Mouse (Mus musculus): Measurements from ENCODE around the gene Tmem125. TPM values are rescaled to one million over a fixed set of nuclear protein-coding genes. Genes with fewer than 3 reads are reported as not detected.

The Tmem125 gene
- polyA plus RNA-seq, 1 experiment from 2014 or later: 8.9 TPM

Other genes with a start within 250 kb of the Tmem125 start
- 7.7 and 8.1 TPM in 2 replicates for gene Szt2, start 134.8 kb downstream of the Tmem125 start, polyA plus RNA-seq (2015; fragmentation: Nextera tagmentation; extraction: Ambion mirVana)
- 94.7 and 102 TPM in 2 replicates for gene Med8, start 134.7 kb downstream of the Tmem125 start, polyA plus RNA-seq (2015; fragmentation: Nextera tagmentation; extraction: Ambion mirVana)
- gene Elovl1, start 116.0 kb downstream of the Tmem125 start, polyA plus RNA-seq (2015; fragmentation: Nextera tagmentation; extraction: Ambion mirVana): 122 and 125 TPM in 2 replicates
- gene Cdc20, start 106.7 kb downstream of the Tmem125 start, polyA plus RNA-seq (2015; fragmentation: Nextera tagmentation; extraction: Ambion mirVana): 284 and 293 TPM in 2 replicates
- gene Mpl, start 86.5 kb downstream of the Tmem125 start, polyA plus RNA-seq (2015; fragmentation: Nextera tagmentation; extraction: Ambion mirVana): 0.28 and 0.30 TPM in 2 replicates
- gene Tie1, start 54.0 kb downstream of the Tmem125 start, polyA plus RNA-seq (2015; fragmentation: Nextera tagmentation; extraction: Ambion mirVana): 65.3 and 66.4 TPM in 2 replicates
- 30.1 and 33.1 TPM in 2 replicates for gene 2610528J11Rik, start 17.0 kb downstream of the Tmem125 start, polyA plus RNA-seq (2015; fragmentation: Nextera tagmentation; extraction: Ambion mirVana)
- 0.10 and 0.19 TPM in 2 replicates for gene Cfap57, start 76.7 kb upstream of the Tmem125 start, polyA plus RNA-seq (2015; fragmentation: Nextera tagmentation; extraction: Ambion mirVana)
- 133 and 137 TPM in 2 replicates for gene Ebna1bp2, start 76.8 kb upstream of the Tmem125 start, polyA plus RNA-seq (2015; fragmentation: Nextera tagmentation; extraction: Ambion mirVana)
- gene Olfr62, start 114.9 kb upstream of the Tmem125 start, polyA plus RNA-seq (2015; fragmentation: Nextera tagmentation; extraction: Ambion mirVana): not detected in 2 replicates
- 0.09 and 0.15 TPM in 2 replicates for gene Olfr1342, start 148.7 kb upstream of the Tmem125 start, polyA plus RNA-seq (2015; fragmentation: Nextera tagmentation; extraction: Ambion mirVana)
- gene Olfr1341, start 159.5 kb upstream of the Tmem125 start, polyA plus RNA-seq (2015; fragmentation: Nextera tagmentation; extraction: Ambion mirVana): not detected in 2 replicates
- not detected in 2 replicates for gene Olfr1340, start 176.1 kb upstream of the Tmem125 start, polyA plus RNA-seq (2015; fragmentation: Nextera tagmentation; extraction: Ambion mirVana)
- gene Olfr1339, start 188.1 kb upstream of the Tmem125 start, polyA plus RNA-seq (2015; fragmentation: Nextera tagmentation; extraction: Ambion mirVana): not detected in 2 replicates
- not detected in 2 replicates for gene Olfr1338, start 214.7 kb upstream of the Tmem125 start, polyA plus RNA-seq (2015; fragmentation: Nextera tagmentation; extraction: Ambion mirVana)
- gene Olfr1337, start 238.5 kb upstream of the Tmem125 start, polyA plus RNA-seq (2015; fragmentation: Nextera tagmentation; extraction: Ambion mirVana): not detected in 2 replicates

Data from kidney, embryonic 16.5 days (tissue).